Mouse (Mus musculus) ES-Bruce4 (cell line): ENCODE data around the gene Unc13b.

ENCODE experiments used
- CTCF ChIP-seq: IDR thresholded peaks from one replicate; pipeline ENCODE4 v1.8.1; 2011; ENCODE audit warnings: low read depth, low read length
- EP300 ChIP-seq: IDR thresholded peaks from 2 replicates; pipeline ENCODE4 v1.6.1; 2011; ENCODE audit warnings: low read depth, low read length; ENCODE audit not compliant: insufficient read depth
- POLR2A ChIP-seq: IDR thresholded peaks from one replicate; pipeline ENCODE4 v1.8.1; 2011; ENCODE audit warnings: low read length; ENCODE audit not compliant: insufficient read depth

- no peak for TF ChIP-seq POLR2A
- no peak for TF ChIP-seq CTCF
- TF ChIP-seq EP300: no peak
Observed at GRCm38 (mm10) chr4:43232985-43233384, 174.2 kb downstream of the Unc13b start.
